Mouse (Mus musculus): Measurements from ENCODE around the gene Smndc1. TPM values are rescaled to one million over a fixed set of nuclear protein-coding genes. Genes with fewer than 3 reads are reported as not detected.

Smndc1 gene
- polyA plus RNA-seq, 1 experiment, result not detected

DNA sequence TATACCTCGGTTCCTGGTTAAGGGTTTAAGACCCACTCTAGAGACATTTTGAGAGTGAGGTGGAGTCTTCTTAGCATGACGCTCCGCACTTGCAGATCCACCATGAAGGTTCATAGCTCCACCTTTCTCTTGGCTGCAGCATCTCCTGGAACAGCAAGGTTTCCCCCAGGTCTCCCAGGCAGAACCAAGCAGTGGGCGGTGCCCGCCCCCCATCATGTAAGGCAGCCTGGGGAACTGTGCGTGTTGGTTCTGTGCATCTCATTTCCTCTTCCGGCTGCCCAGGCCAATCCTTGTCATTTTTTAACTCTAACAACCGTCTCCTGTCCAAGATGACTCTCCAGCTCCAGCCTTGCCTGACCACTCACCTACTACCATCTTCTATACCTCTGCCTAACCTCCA, 35.4 kb upstream of the Smndc1 start:
- TF ChIP-seq POLR2A (IDR thresholded peaks at IDR 0.05; ENCODE audit: insufficient read depth, low read depth, low read length), result no peak
- TF ChIP-seq CTCF (IDR thresholded peaks at IDR 0.05; ENCODE audit: insufficient read depth, low read depth, low read length), result no peak
- Histone ChIP-seq H3K4me3 (ENCODE audit: insufficient read depth, low read depth, low read length) (no peak overlapping the region), H3K4me1 (ENCODE audit: control insufficient read depth, insufficient read depth, low read length) (peaks cover 67% of the 10 kb centered on the region), H3K27ac (ENCODE audit: insufficient read depth, low read depth, low read length) (no peak overlapping the region)
- 95% methylated on average over 8 of the region's 8 CpGs for WGBS

DNA sequence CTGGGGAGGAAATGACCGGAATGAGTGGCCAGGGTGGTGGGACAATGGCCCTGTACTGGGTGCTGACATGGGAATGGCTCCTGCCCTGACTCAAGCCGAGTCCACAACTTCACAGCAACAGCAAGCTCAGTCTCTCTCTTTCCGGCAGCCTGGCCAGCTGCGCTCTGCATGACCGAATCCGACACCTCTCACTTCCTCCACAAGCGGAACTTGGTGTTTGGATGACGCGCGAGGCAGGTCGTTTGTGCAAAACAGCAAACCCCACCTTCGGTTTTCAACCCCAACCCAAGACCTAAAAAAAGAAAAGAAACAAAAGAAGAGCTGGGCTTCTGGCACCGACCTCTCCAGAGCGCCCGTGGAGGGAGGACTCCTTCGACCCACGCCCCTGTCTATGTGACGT, 34.3 kb upstream of the Smndc1 start:
- H3K27ac ChIP-seq (ENCODE audit: insufficient read depth, low read depth, low read length), result no peak overlapping the region; the same call in 1 of the 2 replicates
- H3K4me1 ChIP-seq (ENCODE audit: control insufficient read depth, insufficient read depth, low read length), result peaks cover 60% of the 10 kb centered on the region
- 50% methylated on average over 18 of the region's 18 CpGs for WGBS
- TF ChIP-seq POLR2A (IDR thresholded peaks at IDR 0.05; ENCODE audit: insufficient read depth, low read depth, low read length) (no peak), CTCF (IDR thresholded peaks at IDR 0.05; ENCODE audit: insufficient read depth, low read depth, low read length) (no peak)
- no peak overlapping the region for H3K4me3 ChIP-seq (ENCODE audit: insufficient read depth, low read depth, low read length)

DNA sequence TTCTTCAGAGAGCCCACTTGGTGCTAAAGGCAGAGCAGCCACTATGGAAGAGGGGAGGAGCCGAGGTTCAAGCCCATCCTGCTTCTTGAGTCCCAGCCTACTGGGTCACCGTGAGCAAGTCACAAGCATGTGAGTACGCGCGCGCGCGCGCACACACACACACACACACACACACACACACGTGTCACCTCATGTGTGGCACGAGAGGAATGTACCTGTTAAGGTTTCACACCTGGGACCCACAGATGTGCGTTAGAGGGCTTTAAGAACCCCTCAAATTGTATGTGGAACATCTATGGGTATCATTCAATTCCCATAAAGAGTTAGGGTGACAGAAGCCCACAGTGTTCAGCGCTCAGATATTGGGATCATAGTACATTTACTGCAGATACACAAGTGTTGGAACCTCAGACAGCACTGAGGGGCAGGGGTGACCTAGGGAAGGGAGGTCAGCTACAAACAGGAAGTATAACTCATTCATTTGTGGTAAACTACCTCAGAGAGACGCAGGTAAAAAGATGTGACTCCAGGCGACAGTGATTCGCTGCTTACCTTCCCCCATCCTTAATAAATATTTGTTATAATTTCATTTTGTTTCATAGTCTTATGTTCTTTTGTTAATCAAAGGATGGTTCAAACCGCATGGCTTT, 33.6 kb upstream of the Smndc1 start:
- Histone ChIP-seq H3K4me3 (ENCODE audit: insufficient read depth, low read depth, low read length) (no peak overlapping the region), H3K27ac (ENCODE audit: insufficient read depth, low read depth, low read length) (no peak overlapping the region), H3K4me1 (ENCODE audit: control insufficient read depth, insufficient read depth, low read length) (peaks cover 55% of the 10 kb centered on the region)
- no peak for TF ChIP-seq POLR2A (IDR thresholded peaks at IDR 0.05; ENCODE audit: insufficient read depth, low read depth, low read length)
- 80% methylated on average over 17 of the region's 17 CpGs for whole genome bisulfite sequencing

DNA sequence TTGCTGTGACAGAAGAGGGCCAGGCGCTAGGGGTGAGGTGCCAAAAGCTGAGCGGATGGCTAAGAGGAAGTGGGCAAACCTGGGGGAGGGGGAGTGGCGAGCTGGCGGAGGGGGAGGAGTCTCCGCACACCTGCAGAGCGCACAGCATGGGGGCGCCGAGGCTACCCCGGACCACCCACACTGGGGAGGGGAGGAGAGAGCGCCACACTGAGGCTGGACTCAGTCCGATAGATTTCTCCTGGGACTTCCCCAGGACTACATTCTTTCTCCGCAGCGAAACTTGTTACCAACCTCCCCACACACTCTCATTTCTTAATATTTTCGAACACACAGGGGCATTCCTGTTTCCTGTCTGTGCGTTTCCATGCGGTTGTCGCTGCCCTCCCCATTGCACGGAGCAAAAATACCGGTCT, 33.0 kb upstream of the Smndc1 start:
- no peak overlapping the region for H3K4me3 ChIP-seq (ENCODE audit: insufficient read depth, low read depth, low read length)
- 40% methylated on average over 19 of the region's 19 CpGs for WGBS

DNA sequence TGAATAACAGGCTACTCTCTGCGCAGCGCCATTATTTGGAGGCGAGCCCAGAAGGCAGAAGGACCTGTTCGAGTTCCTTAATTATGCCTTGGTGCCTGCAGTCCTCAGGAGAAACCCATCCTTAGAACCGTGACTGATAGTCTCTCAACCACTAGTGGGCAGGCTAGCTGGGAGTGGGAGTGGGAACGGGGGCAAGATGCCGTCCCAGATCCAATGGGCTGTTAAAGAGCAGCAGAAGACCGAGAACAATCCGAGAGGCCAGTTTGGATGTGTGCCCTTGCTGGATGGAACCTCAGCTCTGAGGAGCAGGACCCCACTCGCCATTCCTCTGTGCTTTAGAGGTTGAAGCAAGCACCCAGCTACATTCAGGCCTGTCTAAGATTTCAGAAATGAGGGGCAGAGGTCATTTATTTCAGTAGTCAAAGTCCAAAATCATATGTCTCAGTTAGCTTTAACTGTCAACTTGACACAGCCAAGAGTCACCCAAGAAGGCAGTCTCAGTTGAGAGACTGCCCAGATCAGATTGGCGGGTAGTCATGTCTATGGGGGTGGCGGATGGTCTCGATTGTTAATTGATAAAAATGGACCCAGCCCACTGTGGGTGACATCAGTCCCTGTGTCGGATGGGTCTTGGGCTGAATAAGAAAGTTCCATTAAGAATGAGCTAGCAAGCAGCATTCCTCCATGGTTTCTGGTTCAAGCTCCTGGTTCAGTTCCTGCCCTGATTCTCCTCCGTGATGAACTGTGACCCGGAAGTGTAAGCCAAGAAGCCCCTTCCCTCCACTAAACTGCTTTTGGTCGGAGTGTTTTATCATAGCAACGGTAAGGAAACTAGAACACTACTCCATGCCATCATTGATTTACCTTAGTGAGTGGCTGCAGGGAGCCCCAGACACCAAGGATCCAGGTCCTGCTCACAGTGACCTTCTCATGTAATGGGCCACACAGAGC, 32.3 kb upstream of the Smndc1 start:
- no peak overlapping the region for H3K27ac ChIP-seq (ENCODE audit: insufficient read depth, low read depth, low read length)
- no peak; the same call in 1 of the 2 replicates for TF ChIP-seq CTCF (IDR thresholded peaks at IDR 0.05; ENCODE audit: insufficient read depth, low read depth, low read length)
- WGBS, result 61% methylated on average over 18 of the region's 18 CpGs

More for the DNA sequence above, 33.0 kb upstream of the Smndc1 start:
- no peak overlapping the region for H3K27ac ChIP-seq (ENCODE audit: insufficient read depth, low read depth, low read length)
- TF ChIP-seq CTCF (IDR thresholded peaks at IDR 0.05; ENCODE audit: insufficient read depth, low read depth, low read length) (no peak), POLR2A (IDR thresholded peaks at IDR 0.05; ENCODE audit: insufficient read depth, low read depth, low read length) (no peak)
- peaks cover 49% of the 10 kb centered on the region for H3K4me1 ChIP-seq (ENCODE audit: control insufficient read depth, insufficient read depth, low read length)

DNA sequence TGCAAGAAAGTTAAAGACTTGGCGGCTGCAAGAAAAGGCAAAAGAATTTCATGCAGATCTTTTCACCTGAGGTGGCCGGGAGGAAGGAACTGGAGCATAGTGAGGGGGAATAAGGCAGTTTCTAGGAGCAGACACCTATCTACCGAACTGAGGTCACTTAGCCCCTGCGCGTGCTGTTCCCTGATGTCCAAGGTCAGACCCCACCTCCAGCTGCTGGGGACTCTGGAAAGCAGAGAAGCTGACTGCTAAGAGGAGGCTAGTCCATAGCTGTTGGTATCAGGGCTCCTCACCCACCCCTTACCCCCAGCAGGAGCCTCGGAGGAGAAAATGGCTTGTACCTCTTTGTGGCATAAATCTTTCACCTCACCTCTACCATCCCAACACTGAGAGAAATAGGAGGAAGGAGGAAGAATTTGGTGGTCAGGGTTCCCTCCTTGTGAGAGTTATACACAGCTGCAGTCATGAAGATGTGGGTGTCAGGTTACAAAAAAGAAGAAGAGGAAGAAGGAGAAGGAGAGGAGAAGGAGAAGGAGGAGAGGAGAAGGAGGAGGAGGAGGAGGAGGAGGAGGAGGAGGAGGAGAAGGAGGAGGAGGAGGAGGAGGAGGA, 31.3 kb upstream of the Smndc1 start:
- Histone ChIP-seq H3K27ac (ENCODE audit: insufficient read depth, low read depth, low read length) (no peak overlapping the region), H3K4me3 (ENCODE audit: insufficient read depth, low read depth, low read length) (no peak overlapping the region), H3K4me1 (ENCODE audit: control insufficient read depth, insufficient read depth, low read length) (peaks cover 34% of the 10 kb centered on the region)
- TF ChIP-seq CTCF (IDR thresholded peaks at IDR 0.05; ENCODE audit: insufficient read depth, low read depth, low read length) (no peak), POLR2A (IDR thresholded peaks at IDR 0.05; ENCODE audit: insufficient read depth, low read depth, low read length) (no peak)
- WGBS, result 15% methylated on average over 6 of the region's 6 CpGs

More for the DNA sequence above, 32.3 kb upstream of the Smndc1 start:
- H3K4me1 ChIP-seq (ENCODE audit: control insufficient read depth, insufficient read depth, low read length), result peaks cover 43% of the 10 kb centered on the region
- H3K4me3 ChIP-seq (ENCODE audit: insufficient read depth, low read depth, low read length), result no peak overlapping the region

DNA sequence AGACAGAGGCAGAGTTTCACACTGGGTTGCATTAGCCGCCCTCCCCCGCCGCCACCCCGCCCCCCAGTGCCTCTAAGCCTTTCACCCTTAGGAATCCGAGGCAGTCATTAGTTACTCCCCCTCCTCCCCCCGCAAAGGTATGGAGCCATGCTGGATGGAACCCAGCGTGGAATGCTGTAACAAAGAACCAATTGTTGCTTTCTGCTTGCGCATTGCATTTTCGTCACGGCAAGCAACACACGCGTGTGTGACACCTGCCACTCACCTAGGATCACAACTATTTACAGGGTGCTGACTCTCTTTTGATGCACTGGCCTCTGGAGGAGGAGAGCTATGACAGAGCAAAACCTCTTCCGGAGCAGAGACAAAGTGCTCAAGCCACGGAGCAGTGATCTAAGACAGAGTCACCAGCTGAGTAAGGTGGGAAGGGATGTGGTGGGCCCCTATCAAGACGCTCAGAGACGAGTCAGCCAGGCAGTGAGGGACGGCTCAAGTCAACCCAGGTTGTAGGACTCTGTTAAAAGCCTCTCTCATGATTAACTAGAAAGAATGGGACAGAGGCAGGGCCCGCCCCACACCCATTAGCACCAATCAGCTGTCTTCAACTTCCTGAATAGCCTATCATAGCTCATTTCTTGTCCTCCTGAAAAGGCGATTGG, 30.7 kb upstream of the Smndc1 start:
- Histone ChIP-seq H3K4me3 (ENCODE audit: insufficient read depth, low read depth, low read length) (peak overlapping the region; percentile 38), H3K4me1 (ENCODE audit: control insufficient read depth, insufficient read depth, low read length) (peaks cover 34% of the 10 kb centered on the region), H3K27ac (ENCODE audit: insufficient read depth, low read depth, low read length) (peak overlapping the region; percentile 60; the same call in 1 of the 2 replicates)
- TF ChIP-seq CTCF (IDR thresholded peaks at IDR 0.05; ENCODE audit: insufficient read depth, low read depth, low read length), result no peak
- TF ChIP-seq POLR2A (IDR thresholded peaks at IDR 0.05; ENCODE audit: insufficient read depth, low read depth, low read length), result no peak
- WGBS, result 4% methylated on average over 19 of the region's 19 CpGs

DNA sequence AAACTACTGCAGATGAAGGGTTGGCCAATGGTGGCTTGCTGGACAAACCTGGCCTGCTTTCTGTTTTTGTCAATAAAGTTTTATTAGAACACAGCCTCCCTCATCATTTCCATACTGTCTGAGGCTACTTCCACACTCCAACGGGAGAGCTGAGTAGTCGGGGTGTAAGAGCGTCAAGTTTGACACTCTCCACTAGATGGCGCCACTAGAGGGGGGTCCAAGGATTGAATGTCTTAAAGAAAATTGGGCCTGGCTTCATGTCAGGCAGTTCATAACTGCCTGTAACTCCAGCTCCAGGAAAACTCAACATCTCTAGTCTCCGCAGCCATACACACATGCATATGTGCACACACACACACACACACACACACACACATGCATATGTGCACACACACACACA, 29.5 kb upstream of the Smndc1 start:
- no peak overlapping the region for H3K4me3 ChIP-seq (ENCODE audit: insufficient read depth, low read depth, low read length)
- WGBS, result 55% methylated on average over 5 of the region's 5 CpGs
- H3K4me1 ChIP-seq (ENCODE audit: control insufficient read depth, insufficient read depth, low read length), result peaks cover 32% of the 10 kb centered on the region
- TF ChIP-seq POLR2A (IDR thresholded peaks at IDR 0.05; ENCODE audit: insufficient read depth, low read depth, low read length) (no peak), CTCF (IDR thresholded peaks at IDR 0.05; ENCODE audit: insufficient read depth, low read depth, low read length) (no peak)
- no peak overlapping the region for H3K27ac ChIP-seq (ENCODE audit: insufficient read depth, low read depth, low read length)

All from olfactory bulb, adult 2 months (tissue).